Mouse (Mus musculus) kidney, adult 9 months (tissue): ENCODE measurements around the gene Gzmd.
"Not testable (repeated sequence)": the region's sequence is repeated elsewhere in the genome, so short reads cannot be mapped to it uniquely, and the experiment has no call there.

Experiments
- DNase-seq: peaks from one replicate; pipeline ENCODE4 v3.0.0; 2022

Gzmd gene

DNA sequence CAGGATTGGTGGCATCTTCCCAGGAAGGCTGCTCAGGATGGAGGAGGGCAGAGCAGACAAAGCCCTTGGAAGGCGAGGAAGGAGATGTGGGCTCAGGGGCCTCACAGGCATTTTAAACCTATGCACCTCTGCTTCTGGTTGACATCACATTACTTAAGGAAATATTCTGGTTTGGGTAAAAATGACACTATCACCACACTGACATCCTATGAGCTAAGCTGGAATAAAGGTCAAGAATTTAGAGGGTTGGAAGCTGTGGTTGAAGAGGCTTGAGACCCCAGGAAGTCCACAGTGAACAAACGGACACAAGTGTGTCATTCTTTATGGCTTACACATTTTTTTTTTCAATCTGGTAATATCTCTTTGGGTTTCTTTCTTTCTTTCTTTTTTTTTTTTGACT is at the start of gene Gzmd:
Gene Gzmd, minus strand, starts transcription at position 101 of the 400 bp plus-strand sequence.
- not testable (repeated sequence) for DNase-seq

DNA sequence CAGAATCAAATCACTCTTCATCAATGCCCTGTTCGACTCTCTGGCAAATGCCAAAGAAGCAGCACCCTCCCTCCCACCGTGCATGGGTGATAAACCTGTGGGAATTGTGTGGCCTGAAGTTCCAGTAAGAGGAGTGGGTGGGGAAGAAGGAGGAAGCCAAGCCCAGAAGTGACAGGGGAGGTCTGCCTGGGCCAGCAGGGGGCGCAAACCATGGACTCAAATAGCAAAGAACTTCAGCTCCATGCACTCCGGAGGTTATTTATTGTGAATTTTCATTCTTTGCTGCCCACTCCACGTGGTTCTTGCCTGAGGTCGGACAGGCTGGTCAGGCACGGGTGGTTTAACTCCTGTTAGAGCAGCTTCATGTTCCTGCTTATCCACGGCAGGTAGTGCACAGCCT is 45.2 kb upstream of the Gzmd start:
- DNase-seq, result peak; percentile 41

DNA sequence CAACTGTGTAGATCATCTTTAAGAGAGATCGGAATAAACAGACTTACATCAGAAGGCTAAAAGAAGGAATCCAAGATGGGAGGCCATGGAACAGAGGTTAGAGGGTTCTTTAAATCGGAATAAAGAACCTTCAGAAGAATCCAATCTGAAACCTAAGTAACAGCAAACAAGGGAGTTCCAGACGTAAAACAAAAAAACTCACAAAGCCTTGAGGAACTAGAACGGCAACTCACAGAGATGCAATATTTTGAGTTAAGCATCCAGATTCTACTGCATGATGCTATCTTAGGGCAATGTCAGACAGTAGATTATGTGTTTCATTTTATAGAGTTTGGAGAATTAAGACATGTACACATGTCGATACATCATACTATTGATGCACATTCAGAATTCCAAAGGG is 42.1 kb upstream of the Gzmd start, which contains the start of gene Gzmn:
Gene Gzmn, minus strand, starts transcription at position 101 of the 400 bp plus-strand sequence.
- no peak for DNase-seq

DNA sequence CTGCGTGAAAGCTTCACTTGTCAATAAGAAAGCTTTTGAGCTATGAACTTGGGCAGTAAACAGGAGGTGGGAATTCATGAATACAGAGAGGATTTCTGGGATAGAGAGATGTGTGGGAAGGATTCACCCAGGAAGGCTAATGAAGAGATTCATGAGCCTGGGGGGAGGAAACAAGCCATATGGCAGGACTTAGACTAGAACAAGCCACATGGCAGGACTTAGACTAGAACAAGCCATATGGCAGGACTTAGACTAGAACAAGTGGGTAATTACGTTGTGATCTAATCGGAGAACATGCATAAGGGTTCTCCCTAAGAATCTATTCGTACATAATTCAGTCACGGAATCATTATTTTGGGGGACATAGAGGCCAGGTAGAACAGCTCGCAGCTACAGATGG is 41.0 kb upstream of the Gzmd start:
- DNase-seq, result no peak

DNA sequence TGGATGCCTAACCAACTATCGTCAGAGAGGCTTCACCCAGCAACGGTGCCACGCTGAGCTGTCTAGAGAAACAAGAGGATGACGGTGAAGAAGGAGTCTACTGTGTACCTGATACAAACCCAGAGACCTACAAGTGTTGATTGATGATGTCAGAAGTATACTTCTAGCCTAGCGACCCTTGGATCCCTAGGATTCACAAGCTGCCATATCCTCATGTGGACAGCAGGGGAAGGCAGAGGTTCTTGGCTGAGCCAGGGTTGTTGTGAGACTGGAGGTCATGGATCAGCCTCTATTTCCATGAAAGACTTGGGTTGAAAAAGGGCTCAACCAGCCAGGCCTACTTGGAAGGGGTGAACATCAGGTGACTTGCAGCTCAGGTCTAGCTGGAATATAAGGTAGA is 40.3 kb upstream of the Gzmd start:
- no peak for DNase-seq

DNA sequence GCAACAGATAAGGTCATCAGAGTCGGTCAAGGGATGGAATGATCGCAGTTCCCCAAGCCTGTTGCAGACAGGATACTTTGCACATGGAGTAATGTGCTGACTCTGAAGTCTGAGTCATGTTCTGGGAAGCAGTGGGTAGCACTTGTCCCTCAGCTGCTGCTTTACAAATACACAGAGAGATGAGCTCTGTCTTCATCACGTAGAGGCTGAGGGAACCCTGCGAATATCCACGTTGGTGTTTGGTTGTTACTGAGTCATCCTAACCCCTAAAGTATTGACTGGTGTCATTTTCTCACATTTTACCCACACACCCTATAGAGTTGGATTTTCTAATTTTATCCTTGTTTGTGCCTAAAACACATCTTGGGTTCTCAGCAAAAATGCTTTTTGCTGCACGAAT is 35.6 kb upstream of the Gzmd start:
- no peak for DNase-seq

DNA sequence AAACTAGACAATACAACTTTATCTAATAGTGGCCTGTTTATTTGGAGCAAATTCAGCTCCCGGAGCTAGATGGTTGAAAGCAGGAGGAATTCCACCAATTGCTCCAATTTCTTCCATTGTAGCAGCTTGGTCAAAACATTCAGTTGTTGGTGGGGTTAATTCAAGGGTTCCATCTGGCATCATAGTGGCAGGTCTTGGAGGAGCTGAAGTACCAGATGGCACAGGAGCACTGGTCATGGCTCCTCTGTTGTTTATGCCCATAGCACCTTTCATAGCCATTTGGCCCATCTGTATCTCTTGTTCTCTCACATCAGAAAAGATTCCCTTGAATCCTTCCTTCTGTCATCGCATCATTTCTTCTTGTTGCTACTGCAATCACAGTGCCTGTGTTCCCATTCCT is 29.7 kb upstream of the Gzmd start:
- DNase-seq, result no peak

DNA sequence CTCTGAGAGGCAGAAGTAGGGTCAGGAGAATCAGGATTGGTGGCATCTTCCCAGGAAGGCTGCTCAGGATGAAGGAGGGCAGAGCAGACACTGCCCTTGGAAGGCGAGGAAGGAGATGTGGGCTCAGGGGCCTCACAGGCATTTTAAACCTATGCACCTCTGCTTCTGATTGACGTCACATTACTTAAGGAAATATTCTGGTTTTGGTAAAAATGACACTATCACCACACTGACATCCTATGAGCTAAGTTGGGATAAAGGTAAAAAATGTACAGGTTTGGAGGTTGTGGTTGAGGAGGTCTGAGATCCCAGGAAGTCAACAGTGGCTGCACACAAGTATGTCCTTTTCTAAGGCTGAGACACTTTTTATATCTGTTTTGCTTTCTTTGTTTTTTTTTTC is 27.1 kb upstream of the Gzmd start, which contains the start of gene Gzmg:
Gene Gzmg, minus strand, starts transcription at position 101 of the 400 bp plus-strand sequence.
- not testable (repeated sequence) for DNase-seq

DNA sequence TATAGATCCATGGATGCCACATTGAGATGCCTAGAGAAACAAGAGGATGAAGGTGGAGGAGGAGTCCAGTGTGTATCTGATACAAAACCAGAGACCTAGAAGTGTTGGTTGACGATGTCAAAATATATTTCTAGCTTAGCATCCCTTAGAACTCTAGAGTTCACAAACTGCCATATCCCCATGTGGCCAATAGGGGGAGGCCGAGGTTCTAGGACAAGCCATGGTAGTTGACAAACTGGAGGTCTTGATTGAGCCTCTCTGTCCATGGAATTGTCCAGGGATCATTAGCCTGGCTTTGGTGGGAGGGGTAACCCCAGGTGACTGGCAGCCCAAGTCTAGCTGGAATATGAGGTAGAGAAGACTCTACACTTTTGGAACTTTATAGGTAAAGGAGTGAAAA is 22.9 kb upstream of the Gzmd start:
- no peak for DNase-seq

DNA sequence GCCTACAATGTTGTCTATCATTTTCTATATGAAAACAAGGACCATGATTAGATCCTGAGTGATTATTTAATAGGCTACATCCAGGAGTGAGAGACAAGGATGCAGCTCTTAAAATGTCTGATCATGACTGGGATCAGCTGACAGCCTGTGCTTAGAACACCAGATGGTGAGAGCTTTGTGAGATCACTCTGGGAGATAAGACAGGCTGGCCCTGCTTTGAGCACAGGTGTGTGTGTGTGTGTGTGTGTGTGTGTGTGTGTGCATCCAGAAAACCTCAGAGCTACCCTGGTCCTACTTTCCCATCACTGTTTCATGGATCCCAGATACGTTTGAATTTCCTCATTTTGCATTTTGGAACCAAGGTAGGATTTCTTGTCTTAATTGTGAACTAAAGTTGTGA is 1.3 kb upstream of the Gzmd start:
- not testable (repeated sequence) for DNase-seq

DNA sequence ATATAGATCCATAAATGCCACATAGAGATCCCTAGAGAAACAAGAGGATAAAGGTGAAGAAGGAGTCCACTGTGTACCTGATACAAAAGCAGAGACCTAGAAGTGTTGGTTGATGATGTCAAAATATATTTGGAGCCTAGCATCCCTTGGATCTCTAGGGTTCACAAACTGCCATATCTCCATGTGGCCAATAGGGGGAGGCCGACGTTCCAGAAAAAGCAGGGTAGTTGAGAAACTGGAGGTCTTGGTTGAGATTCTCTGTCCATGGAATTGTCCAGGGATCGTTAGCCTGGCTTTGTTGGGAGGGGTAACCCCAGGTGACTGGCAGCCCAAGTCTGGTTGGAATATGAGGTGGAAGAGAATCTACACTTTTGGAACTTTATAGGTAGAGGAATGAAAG is 4.1 kb downstream of the Gzmd start:
- DNase-seq, result no peak

DNA sequence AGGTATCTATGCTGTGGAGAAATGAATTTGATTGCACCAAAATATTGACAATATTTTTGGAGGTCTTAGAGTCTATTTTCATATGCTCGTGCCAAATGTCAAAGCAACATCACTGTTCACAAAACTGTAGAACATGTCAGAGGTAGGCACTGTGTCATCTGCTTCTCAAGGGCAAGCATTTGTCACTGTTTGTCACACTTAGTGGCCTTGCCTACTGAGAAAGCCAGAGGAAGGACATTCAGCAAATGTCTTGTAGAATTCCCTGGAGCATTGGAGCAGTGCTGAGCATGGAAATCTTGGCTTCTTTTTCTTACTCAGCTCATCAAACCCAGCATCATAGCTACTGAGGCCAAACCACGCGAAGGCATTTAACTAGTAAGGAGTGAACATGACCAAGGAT is 8.9 kb downstream of the Gzmd start:
- no peak for DNase-seq

DNA sequence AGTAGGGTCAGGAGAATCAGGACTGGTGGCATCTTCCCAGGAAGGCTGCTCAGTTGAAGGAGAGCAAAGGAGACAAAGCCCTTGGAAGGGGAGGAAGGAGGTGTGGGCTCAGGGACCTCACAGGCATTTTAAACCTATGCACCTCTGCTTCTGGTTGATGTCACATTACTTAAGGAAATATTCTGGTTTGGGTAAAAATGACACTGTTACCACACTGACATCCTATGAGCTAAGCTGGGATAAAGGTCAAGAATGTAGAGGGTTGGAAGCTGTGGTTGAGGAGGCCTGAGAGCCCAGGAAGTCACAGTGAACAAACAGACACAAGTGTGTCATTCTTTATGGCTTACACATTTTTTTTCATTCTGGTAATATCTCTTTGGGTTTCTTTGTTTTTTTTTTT is 11.9 kb downstream of the Gzmd start, which contains the start of gene Gzme:
Gene Gzme, minus strand, starts transcription at position 101 of the 400 bp plus-strand sequence.
- DNase-seq, result no peak

DNA sequence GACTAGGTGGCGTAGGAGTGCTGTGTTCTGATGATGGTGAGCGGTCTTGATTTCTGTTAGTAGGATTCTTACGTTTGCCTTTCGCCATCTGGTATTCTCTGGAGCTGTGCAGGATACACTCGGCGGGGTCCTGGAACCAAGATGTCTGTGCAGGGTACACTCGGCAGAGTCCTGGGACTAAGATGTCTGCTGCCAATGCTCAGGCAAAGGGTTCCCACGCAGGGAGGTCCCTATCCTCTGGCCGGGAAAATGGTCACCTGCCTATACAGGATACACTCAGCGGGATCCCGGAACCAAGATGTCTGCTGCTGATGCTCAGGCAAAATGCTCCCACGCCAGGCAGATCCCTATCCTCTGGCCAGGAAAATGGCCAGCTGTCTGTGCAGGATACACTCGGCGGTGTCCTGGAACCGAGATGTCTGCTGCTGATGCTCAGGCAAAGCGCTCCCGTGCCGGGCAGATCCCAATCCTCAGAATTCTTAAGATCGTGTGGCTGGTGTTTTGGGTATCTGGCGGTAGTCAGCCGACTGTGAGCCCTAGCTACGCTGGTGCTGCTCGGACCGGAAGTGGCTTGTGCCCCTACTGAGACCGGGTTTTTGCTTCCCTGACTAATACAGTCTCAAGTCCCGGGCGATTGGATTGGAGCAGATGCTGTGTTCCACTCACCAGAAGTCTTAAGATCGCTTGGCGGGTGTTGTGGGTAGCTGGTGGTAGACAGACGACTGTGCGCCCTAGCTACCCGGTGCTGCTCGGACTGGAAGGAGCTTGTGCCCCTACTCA is 16.7 kb downstream of the Gzmd start:
- not testable (repeated sequence) for DNase-seq

DNA sequence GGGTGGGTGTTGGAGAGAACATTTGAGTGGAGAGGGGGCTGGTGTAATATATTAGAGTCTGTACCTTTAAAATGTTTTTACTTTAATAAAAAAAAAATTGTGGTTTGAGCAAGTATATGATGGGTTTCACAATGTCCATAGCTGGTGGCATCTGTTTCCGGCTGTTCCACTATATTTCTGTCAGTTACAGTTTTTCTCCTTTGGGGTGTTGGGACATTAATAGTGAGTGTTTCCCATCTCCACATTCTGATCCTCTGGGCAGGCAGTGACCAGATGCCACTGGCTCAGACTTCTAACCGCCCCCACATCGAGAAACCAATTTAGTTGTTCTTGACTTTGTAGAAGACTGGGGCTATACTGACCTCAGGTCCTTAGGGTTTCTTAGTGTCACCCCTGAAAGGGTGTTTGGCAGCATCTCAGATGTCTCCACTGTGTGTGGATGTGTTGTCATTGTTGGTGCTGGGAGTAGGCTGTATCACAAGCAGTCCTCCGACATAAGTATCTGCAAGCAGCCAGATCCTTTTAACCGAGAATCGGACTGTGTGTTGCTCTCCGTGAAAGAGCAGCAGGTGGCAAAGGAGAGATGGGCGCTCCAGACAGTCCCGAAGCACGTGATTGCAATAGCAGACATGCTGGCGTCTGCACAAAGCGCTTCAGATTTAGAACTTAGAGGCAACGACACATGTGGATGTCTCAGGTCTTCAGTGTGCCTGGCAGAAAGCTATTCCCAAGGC is 26.8 kb downstream of the Gzmd start:
- DNase-seq, result no peak

DNA sequence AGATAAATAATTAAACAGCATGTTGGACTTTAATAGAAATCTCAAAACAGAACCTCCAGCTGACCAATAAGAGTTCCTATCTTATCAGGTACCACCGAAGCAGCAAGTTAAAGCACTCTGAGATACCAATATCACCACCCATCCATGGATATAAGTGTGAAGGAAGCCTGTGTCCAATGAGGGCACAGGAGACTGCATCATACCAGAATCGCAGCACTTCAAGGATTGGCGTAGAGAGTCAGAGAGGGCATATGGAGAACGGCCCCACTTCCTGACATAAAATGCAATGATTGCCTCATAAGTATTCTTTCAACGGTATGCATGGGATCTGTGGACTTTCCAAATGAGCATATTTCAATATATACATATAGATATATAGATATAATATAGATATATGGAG is 27.4 kb downstream of the Gzmd start:
- peak; percentile 28 for DNase-seq

DNA sequence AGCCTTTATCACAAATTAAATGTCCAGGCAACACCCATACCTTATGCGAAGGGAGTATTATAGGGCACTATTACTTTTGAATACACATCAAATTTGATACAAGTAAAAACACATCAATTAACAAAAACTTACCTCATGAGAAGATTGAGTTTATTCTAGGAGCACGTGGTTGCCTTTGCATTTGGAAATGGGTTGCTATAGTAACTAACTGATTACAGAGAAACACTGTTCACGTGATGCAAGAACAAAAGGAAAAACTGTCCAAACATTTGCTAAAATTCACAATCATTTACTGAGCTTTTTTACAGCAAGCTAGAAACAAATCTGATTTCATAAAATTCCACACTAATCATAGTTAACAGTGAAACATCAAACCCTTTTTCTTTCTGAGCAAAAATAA is 29.0 kb downstream of the Gzmd start:
- no peak for DNase-seq

DNA sequence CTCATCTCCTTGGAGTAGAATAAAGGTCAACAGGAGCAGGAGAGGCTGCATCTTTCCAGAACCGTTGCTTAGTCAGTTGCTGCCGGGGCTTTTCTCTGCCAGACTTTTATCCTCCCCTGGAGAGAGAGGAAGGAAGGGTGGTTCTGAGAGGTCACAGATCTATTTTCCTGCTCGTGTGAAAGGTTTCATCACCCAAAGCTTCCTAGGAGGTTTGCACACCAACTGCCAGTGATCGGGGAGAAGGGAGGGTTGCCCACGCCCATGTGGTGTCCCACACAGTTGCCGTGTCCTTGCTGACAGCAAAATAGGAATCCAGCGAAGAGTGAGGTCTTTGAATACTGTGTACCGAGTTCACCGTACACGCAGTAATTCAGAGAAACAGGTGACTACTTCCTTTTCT is 30.0 kb downstream of the Gzmd start, which contains the start of gene Ctsg:
Gene Ctsg, minus strand, starts transcription at position 189 of the 400 bp plus-strand sequence.
- no peak for DNase-seq

DNA sequence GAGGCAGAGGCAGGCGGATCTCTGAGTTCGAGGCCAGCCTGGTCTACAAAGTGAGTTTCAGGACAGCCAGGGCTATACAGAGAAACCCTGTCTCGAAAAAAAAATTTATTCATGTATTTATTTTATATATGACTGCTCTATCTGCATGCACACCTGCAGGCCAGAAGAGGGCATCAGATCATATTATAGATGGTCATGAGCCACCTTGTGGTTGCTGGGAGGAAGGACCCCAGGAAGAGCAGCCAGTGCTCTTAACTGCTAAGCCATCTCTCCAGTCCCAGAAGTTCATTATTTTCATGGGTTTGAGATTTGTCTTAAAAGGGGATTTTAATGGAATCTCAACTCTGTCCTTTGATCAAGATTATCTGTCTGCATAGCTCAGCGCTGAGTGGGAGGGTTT is 33.5 kb downstream of the Gzmd start:
- DNase-seq, result peak; percentile 18

DNA sequence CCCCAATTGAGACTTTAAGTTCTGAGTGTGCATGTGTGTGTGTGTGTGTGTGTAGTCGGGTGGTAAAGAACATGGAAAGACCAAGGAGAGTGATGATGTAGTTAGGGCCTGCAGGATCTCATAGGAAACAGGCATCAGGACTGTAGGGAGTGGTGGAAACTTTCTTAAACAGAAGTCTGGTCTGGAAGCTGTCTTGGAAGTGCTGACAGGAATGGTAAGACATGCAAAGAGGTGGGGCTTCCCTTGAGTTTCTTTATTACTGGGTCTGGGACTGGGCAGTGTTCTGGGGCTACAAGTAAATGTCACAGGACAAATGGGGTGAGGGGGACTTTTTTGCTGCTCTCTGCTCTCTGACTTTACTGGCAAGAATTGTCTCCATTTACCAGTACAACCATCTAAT is 34.8 kb downstream of the Gzmd start:
- no peak for DNase-seq

DNA sequence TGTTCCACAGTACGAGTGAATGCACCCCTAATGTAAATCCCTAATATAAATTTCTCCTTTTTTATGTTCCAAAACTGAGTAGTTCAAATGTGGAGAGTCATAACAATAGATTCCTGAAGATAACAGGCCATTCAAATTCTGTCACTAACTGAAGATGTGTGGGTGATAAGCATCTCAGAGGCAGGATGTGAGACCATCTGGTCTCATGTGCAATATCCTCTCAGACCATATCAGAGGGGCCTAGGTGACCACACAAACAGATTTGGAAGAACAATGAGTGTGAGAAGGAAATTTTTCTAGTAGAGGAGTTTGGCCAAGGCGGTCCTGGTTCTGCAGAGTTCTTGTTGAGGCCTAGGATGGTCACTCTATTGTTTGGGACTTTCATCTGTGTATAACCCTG is 39.1 kb downstream of the Gzmd start:
- DNase-seq, result no peak

DNA sequence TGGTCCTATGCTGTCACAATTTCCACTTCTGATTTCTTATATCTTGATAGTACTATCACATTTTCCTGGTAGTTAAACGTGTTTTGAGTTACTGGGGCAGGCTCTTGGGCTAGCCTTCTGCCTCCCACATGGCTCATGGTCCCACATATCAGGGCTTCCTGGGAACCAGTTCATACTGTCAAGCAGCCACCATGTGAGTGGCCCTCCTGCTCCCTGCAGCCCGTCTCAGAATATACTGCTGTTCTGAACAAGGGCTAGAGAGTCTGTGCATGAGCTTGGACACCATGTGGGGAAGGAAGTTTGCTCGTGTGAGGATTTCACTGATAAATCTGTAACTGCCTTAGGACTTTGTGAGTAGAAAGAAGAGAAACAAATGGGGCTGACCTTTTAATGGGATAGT is 45.7 kb downstream of the Gzmd start:
- DNase-seq, result no peak

DNA sequence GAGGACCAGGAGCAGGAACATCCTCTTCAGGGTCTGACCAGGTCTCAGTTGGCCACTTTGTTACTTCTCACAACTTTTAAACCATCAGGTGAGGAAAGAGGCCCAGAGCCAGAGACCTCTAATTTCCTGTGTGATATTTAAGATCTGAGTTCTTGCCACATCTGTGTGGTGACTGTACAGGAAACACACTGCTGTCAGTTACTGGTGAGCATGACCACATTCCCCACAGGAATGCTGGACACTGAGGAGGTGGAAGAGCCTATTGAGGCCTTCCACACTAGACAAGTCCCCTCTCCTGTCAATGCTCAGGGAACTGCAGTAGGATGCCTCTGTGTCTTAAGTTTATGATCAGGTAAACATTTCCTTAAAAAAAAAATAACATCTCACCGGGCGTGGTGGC is 47.2 kb downstream of the Gzmd start, which contains the start of gene Mcpt8:
Gene Mcpt8, minus strand, starts transcription at position 107 of the 400 bp plus-strand sequence.
- no peak for DNase-seq

DNA sequence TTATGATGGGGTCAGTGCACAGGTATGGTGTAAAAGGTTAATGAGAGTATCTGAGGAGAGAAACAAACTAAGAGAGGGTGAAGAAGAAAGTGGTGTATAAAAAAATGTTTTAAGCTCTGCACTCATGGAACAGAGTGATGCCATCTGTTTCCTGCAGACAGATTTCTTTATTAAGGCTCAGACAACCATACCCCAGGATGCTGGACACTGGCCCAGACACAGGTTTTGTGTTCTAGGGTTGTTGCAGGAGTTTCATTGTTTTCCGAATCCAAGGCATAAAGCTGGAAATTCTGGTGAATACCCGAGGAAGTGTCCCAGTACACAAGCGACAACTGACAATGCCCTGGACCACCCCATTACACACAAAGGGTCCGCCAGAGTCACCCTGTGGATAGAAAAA is 50.4 kb downstream of the Gzmd start:
- DNase-seq, result no peak
